Mouse (Mus musculus) cerebellum, adult 2 months (tissue): ENCODE data around the gene Ift46. TPM values are rescaled to one million over a fixed set of nuclear protein-coding genes. Genes with fewer than 3 reads are reported as not detected.

Source experiments
- DNase-seq, 2 experiments: peaks; one replicate each; pipeline ENCODE4 v3.0.0; 2021
- H3K27ac ChIP-seq: fragments of 200-500 bp; 2 replicates; pipeline ENCODE4 v1.5.1; 2012; ENCODE audit warnings: low read length, control low read depth, inconsistent platforms; ENCODE audit not compliant: insufficient read depth
- H3K27me3 ChIP-seq: fragments of 200-500 bp; 2 replicates; pipeline ENCODE4 v1.6.1; 2012; ENCODE audit warnings: inconsistent platforms, mild to moderate bottlenecking, low read length, moderate library complexity; ENCODE audit not compliant: control insufficient read depth, insufficient read depth
- H3K4me1 ChIP-seq: fragments of 200-500 bp; 2 replicates; pipeline ENCODE4 v1.6.1; 2011; ENCODE audit warnings: low read length; ENCODE audit not compliant: control insufficient read depth, insufficient read depth
- H3K4me3 ChIP-seq: fragments of 200-500 bp; replicated peaks from 2 replicates; pipeline ENCODE3; 2011; ENCODE audit warnings: mild to moderate bottlenecking, low read depth, low read length, control low read depth; ENCODE audit not compliant: insufficient read depth
- CTCF ChIP-seq: fragments of 200-500 bp; IDR thresholded peaks from 2 replicates; pipeline ENCODE4 v1.5.1; 2011; ENCODE audit warnings: low read depth, mild to moderate bottlenecking, control low read depth, low read length, moderate library complexity, borderline replicate concordance; ENCODE audit not compliant: insufficient read depth
- POLR2A ChIP-seq: fragments of 200-500 bp; IDR thresholded peaks from 2 replicates; pipeline ENCODE4 v1.6.1; 2011; ENCODE audit warnings: low read length, control low read depth, borderline replicate concordance; ENCODE audit not compliant: insufficient read depth
- WGBS: fragments of 180-500 bp; shearing (Covaris S2); methylation state at CpG from one replicate; pipeline ENCODE4 v1.1.7; 2018; 5-methylcytosine and 5-hydroxymethylcytosine counted together
- polyA plus RNA-seq: library from polyadenylated mRNA; depleted of rRNA; stranded (reverse); fragments of >200 nt; gene quantifications from 2 replicates; pipeline ENCODE4 v1.2.3, GENCODE M21; 2012

Ift46 gene
- polyA plus RNA-seq, 1 experiment: 106 TPM

- Histone ChIP-seq H3K27ac (no peak overlapping the region), H3K4me3 (no peak overlapping the region), H3K27me3 (no peaks in the 10 kb centered on the region), H3K4me1 (no peaks in the 10 kb centered on the region)
- TF ChIP-seq CTCF (no peak), POLR2A (no peak)
- WGBS: 29% methylated on average over 5 of the region's 5 CpGs
- DNase-seq: no peak
Measured at GRCm38 (mm10) chr9:44772392-44772749, 4.7 kb downstream of the Ift46 start.

- Histone ChIP-seq H3K27me3 (no peaks in the 10 kb centered on the region), H3K27ac (peak overlapping the region; percentile 46; the same call in 1 of the 2 replicates), H3K4me3 (peak overlapping the region; percentile 89), H3K4me1 (no peaks in the 10 kb centered on the region)
- TF ChIP-seq CTCF: peak; percentile 77
- TF ChIP-seq POLR2A: peak; percentile 84
- peak; percentile 92 to 93 for DNase-seq
- WGBS: under 1% methylated on average over 41 of the region's 41 CpGs
Measured at GRCm38 (mm10) chr9:44772750-44773651, 5.3 kb downstream of the Ift46 start.

- 80% methylated on average over 9 of the region's 9 CpGs for WGBS
- Histone ChIP-seq H3K4me3 (no peak overlapping the region), H3K27me3 (no peaks in the 10 kb centered on the region), H3K4me1 (peaks cover 18% of the 10 kb centered on the region), H3K27ac (no peak overlapping the region)
- no peak for DNase-seq
- 0 out of 2 replicates have a peak, but pooled peaks have one; percentile 6 for TF ChIP-seq POLR2A
- no peak for TF ChIP-seq CTCF
Measured at GRCm38 (mm10) chr9:44792842-44793241, 25.1 kb downstream of the Ift46 start.

- Histone ChIP-seq H3K27ac (peak overlapping the region; percentile 54; the same call in 1 of the 2 replicates), H3K4me1 (peaks cover 18% of the 10 kb centered on the region), H3K27me3 (no peaks in the 10 kb centered on the region), H3K4me3 (peak overlapping the region; percentile 71)
- TF ChIP-seq CTCF: no peak
- DNase-seq: peak; percentile 49 to 56
- WGBS: 7% methylated on average over 7 of the region's 7 CpGs
Measured at GRCm38 (mm10) chr9:44798298-44798697, 30.6 kb downstream of the Ift46 start.

DNA sequence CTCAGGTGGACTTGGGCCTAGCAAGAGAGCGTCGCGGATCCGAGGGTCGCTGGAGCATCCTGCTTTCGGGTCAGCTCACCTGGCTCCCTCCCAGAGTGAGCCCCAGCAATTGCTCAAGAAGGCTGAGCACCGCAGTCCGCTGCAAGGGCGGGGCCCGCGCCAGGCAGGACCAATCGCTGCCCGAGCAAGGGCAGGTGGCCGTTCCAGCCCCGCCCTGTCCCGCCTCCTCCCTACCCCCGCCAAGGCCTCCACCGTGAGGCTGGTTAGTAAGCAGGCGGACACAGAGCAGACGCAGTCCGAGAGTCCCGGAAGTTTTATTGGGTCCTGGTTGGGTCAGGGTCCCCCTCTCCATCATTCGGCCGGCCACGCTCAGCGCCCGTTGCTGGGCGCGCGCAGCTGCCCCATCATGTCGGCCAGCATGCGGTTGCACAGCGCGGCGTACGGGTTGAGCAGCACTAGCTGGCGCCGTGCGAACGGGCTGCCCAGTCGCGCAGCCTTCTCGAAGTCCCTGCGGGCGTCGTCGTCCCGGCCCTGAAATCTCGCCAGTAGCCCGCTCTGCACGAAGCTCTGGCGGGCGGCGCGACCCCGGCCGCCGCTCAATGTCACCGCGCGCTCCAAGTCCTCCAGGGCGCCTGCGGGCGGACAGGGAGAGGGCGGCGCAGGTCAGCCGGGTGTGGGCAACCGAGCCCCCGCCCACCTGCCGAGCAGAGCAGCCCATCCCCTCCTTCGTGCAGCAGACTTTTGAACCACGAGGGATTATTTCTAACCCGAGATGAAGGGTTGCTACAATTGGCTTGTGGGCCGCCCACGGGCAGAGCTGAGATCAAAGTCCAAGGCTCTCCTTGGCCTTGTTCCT is 31.6 kb downstream of the Ift46 start, which contains the start of gene Tmem25:
TSS of gene Tmem25 (minus strand) at position 206 of the 856 bp plus-strand sequence.
- 1% methylated on average over 75 of the region's 75 CpGs for WGBS
- no peak for TF ChIP-seq CTCF
- TF ChIP-seq POLR2A: peak; percentile 76; the same call in 1 of the 2 replicates
- H3K4me1 ChIP-seq: peaks cover 15% of the 10 kb centered on the region
- DNase-seq: peak; percentile 94 to 96
- peak within 1 kb of the TSS; percentile 71 for H3K4me3 ChIP-seq
- peak within 1 kb of the TSS; percentile 54 for H3K27ac ChIP-seq
- no peaks in the 10 kb centered on the region for H3K27me3 ChIP-seq

GRCm38 (mm10) chr9:44799958-44800324 is 32.2 kb downstream of the Ift46 start:
- H3K27ac ChIP-seq: no peak overlapping the region
- TF ChIP-seq CTCF: no peak
- TF ChIP-seq POLR2A: no peak
- 62% methylated on average over 9 of the region's 9 CpGs for WGBS

DNA sequence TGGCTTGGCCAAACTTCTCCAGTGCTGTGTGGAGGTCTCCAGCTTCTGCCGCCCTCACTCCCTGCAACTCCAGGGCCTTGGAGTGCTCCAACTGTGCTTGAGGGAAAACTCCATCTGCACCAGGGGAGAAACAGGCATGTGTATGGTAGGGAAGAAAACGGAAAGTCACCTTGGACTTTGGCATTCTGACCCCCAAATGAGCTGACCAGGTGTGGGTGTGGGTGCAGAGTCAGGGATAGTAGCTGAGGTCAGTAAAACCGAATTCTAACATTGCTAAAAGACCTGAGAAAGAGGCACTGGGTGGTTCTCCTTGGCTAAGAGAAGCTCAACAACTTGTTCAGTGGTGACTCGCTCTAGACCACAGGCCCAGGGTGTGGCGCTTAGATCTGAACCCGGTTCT is 34.0 kb downstream of the Ift46 start:
- 87% methylated on average over 6 of the region's 6 CpGs for WGBS

More at GRCm38 (mm10) chr9:44799958-44800324, 32.2 kb downstream of the Ift46 start:
- no peak for DNase-seq
- H3K27me3 ChIP-seq: no peaks in the 10 kb centered on the region
- H3K4me3 ChIP-seq: peak overlapping the region; percentile 71
- H3K4me1 ChIP-seq: peaks cover 9% of the 10 kb centered on the region

More for the DNA sequence above, 34.0 kb downstream of the Ift46 start:
- DNase-seq: no peak
- Histone ChIP-seq H3K27me3 (no peaks in the 10 kb centered on the region), H3K4me3 (no peak overlapping the region), H3K27ac (no peak overlapping the region), H3K4me1 (no peaks in the 10 kb centered on the region)
- no peak for TF ChIP-seq POLR2A
- no peak for TF ChIP-seq CTCF
